Mouse (Mus musculus): Measurements from ENCODE around the gene Hist1h3g. TPM values are rescaled to one million over a fixed set of nuclear protein-coding genes. Genes with fewer than 3 reads are reported as not detected.
"Not testable (repeated sequence)": the region's sequence is repeated elsewhere in the genome, so short reads cannot be mapped to it uniquely, and the experiment has no call there.

The Hist1h3g gene
- polyA plus RNA-seq, 1 experiment from 2014 or later, result 5.7 TPM

- Histone ChIP-seq H3K27me3 (ENCODE audit: control insufficient read depth, insufficient read depth, low read length) (no peaks in the 10 kb centered on the region), H3K4me3 (ENCODE audit: low read depth, low read length) (peak overlapping the region; percentile 59), H3K4me1 (replicated peaks; ENCODE audit: control insufficient read depth, insufficient read depth, low read length) (peaks cover 2% of the 10 kb centered on the region; the same call in 1 of the 2 replicates), H3K36me3 (ENCODE audit: control insufficient read depth, insufficient read depth, low read length) (no peaks in the 10 kb centered on the region), H3K4me2 (ENCODE audit: low read depth, low read length, severe bottlenecking) (peak overlapping the region; percentile 90), H3K9me3 (ENCODE audit: control insufficient read depth, low read length) (no peaks in the 10 kb centered on the region), H3K9ac (ENCODE audit: low read length) (peak overlapping the region; percentile 94), H3K27ac (ENCODE audit: low read depth, low read length) (peak overlapping the region; percentile 100)
- peak; percentile 93 for DNase-seq (ENCODE audit: low spot score)
- peak; percentile 89 for ATAC-seq (replicated peaks; ENCODE audit: low FRiP score)
- WGBS, result under 1% methylated on average over 49 of the region's 54 CpGs
Measured at GRCm38 (mm10) chr13:23554925-23555838, 20.0 kb downstream of the Hist1h3g start.

- H3K9me3 ChIP-seq (ENCODE audit: control insufficient read depth, low read length), result no peaks in the 10 kb centered on the region
- H3K4me2 ChIP-seq (ENCODE audit: low read depth, low read length, severe bottlenecking), result peak overlapping the region; percentile 90
- ATAC-seq (replicated peaks; ENCODE audit: low FRiP score) (peak; percentile 68), DNase-seq (ENCODE audit: low spot score) (peak; percentile 82)
- H3K9ac ChIP-seq (ENCODE audit: low read length), result peak overlapping the region; percentile 94
- peaks cover 2% of the 10 kb centered on the region; the same call in 1 of the 2 replicates for H3K4me1 ChIP-seq (replicated peaks; ENCODE audit: control insufficient read depth, insufficient read depth, low read length)
- H3K27ac ChIP-seq (ENCODE audit: low read depth, low read length), result peak overlapping the region; percentile 100
- WGBS, result under 1% methylated on average over 18 of the region's 18 CpGs
- H3K27me3 ChIP-seq (ENCODE audit: control insufficient read depth, insufficient read depth, low read length), result no peaks in the 10 kb centered on the region
- peak overlapping the region; percentile 59 for H3K4me3 ChIP-seq (ENCODE audit: low read depth, low read length)
- no peaks in the 10 kb centered on the region for H3K36me3 ChIP-seq (ENCODE audit: control insufficient read depth, insufficient read depth, low read length)
Measured at GRCm38 (mm10) chr13:23555839-23556416, 20.7 kb downstream of the Hist1h3g start.

- peak overlapping the region; percentile 29; the same call in 1 of the 2 replicates for H3K9ac ChIP-seq (ENCODE audit: low read length)
- no peaks in the 10 kb centered on the region for H3K36me3 ChIP-seq (ENCODE audit: control insufficient read depth, insufficient read depth, low read length)
- H3K4me3 ChIP-seq (ENCODE audit: low read depth, low read length), result no peak overlapping the region
- 69% methylated on average over 3 of the region's 3 CpGs for WGBS
- no peak for ATAC-seq (replicated peaks; ENCODE audit: low FRiP score)
- no peak overlapping the region for H3K4me2 ChIP-seq (ENCODE audit: low read depth, low read length, severe bottlenecking)
- DNase-seq (ENCODE audit: low spot score), result no peak
- no peaks in the 10 kb centered on the region for H3K27me3 ChIP-seq (ENCODE audit: control insufficient read depth, insufficient read depth, low read length)
- peak overlapping the region; percentile 33 for H3K27ac ChIP-seq (ENCODE audit: low read depth, low read length)
- H3K4me1 ChIP-seq (replicated peaks; ENCODE audit: control insufficient read depth, insufficient read depth, low read length), result peaks cover 2% of the 10 kb centered on the region; the same call in 1 of the 2 replicates
- H3K9me3 ChIP-seq (ENCODE audit: control insufficient read depth, low read length), result no peaks in the 10 kb centered on the region
Measured at GRCm38 (mm10) chr13:23556906-23557305, 21.7 kb downstream of the Hist1h3g start.

GRCm38 (mm10) chr13:23560699-23561098 is 25.5 kb downstream of the Hist1h3g start:
- Histone ChIP-seq H3K4me2 (ENCODE audit: low read depth, low read length, severe bottlenecking) (peak overlapping the region; percentile 27; the same call in 1 of the 2 replicates), H3K9ac (ENCODE audit: low read length) (0 out of 2 replicates have a peak overlapping the region, but pooled peaks have one; percentile 12), H3K27ac (ENCODE audit: low read depth, low read length) (peak overlapping the region; percentile 41)
- not testable (repeated sequence) for H3K4me1 ChIP-seq (replicated peaks; ENCODE audit: control insufficient read depth, insufficient read depth, low read length); H3K27me3 ChIP-seq (ENCODE audit: control insufficient read depth, insufficient read depth, low read length); H3K36me3 ChIP-seq (ENCODE audit: control insufficient read depth, insufficient read depth, low read length); H3K9me3 ChIP-seq (ENCODE audit: control insufficient read depth, low read length); ATAC-seq (replicated peaks; ENCODE audit: low FRiP score); H3K4me3 ChIP-seq (ENCODE audit: low read depth, low read length)
- DNase-seq (ENCODE audit: low spot score), result peak; percentile 57
- 29% methylated on average over 2 of the region's 2 CpGs for WGBS

- H3K9ac ChIP-seq (ENCODE audit: low read length), result peak overlapping the region; percentile 43; the same call in 1 of the 2 replicates
- H3K27ac ChIP-seq (ENCODE audit: low read depth, low read length), result peak overlapping the region; percentile 96
- H3K4me3 ChIP-seq (ENCODE audit: low read depth, low read length), result peak overlapping the region; percentile 19
- H3K4me1 ChIP-seq (replicated peaks; ENCODE audit: control insufficient read depth, insufficient read depth, low read length); ATAC-seq (replicated peaks; ENCODE audit: low FRiP score); H3K9me3 ChIP-seq (ENCODE audit: control insufficient read depth, low read length); DNase-seq (ENCODE audit: low spot score); H3K27me3 ChIP-seq (ENCODE audit: control insufficient read depth, insufficient read depth, low read length); H3K36me3 ChIP-seq (ENCODE audit: control insufficient read depth, insufficient read depth, low read length): not testable (repeated sequence)
- WGBS, result 0% methylated on average over 2 of the region's 5 CpGs
- H3K4me2 ChIP-seq (ENCODE audit: low read depth, low read length, severe bottlenecking), result peak overlapping the region; percentile 36
Measured at GRCm38 (mm10) chr13:23561531-23561882, 26.3 kb downstream of the Hist1h3g start.

- H3K27me3 ChIP-seq (ENCODE audit: control insufficient read depth, insufficient read depth, low read length); H3K4me1 ChIP-seq (replicated peaks; ENCODE audit: control insufficient read depth, insufficient read depth, low read length); H3K9me3 ChIP-seq (ENCODE audit: control insufficient read depth, low read length); H3K36me3 ChIP-seq (ENCODE audit: control insufficient read depth, insufficient read depth, low read length): not testable (repeated sequence)
- under 1% methylated on average over 48 of the region's 67 CpGs for WGBS
- Histone ChIP-seq H3K27ac (ENCODE audit: low read depth, low read length) (peak within 1 kb of the TSS; percentile 96), H3K9ac (ENCODE audit: low read length) (peak within 1 kb of the TSS; percentile 70), H3K4me3 (ENCODE audit: low read depth, low read length) (peak within 1 kb of the TSS; percentile 19), H3K4me2 (ENCODE audit: low read depth, low read length, severe bottlenecking) (peak within 1 kb of the TSS; percentile 62)
- DNase-seq (ENCODE audit: low spot score) (peak; percentile 97), ATAC-seq (replicated peaks; ENCODE audit: low FRiP score) (peak; percentile 98)
Measured at GRCm38 (mm10) chr13:23561883-23562659, 26.8 kb downstream of the Hist1h3g start, which contains the start of gene Hist1h3e. TSS of gene Hist1h3e (minus strand) at chr13:23562369.

GRCm38 (mm10) chr13:23562699-23563462 is 27.7 kb downstream of the Hist1h3g start:
- Histone ChIP-seq H3K27ac (ENCODE audit: low read depth, low read length) (peak overlapping the region; percentile 96), H3K4me1 (replicated peaks; ENCODE audit: control insufficient read depth, insufficient read depth, low read length) (no peaks in the 10 kb centered on the region), H3K4me3 (ENCODE audit: low read depth, low read length) (peak overlapping the region; percentile 19), H3K4me2 (ENCODE audit: low read depth, low read length, severe bottlenecking) (peak overlapping the region; percentile 62), H3K36me3 (ENCODE audit: control insufficient read depth, insufficient read depth, low read length) (no peaks in the 10 kb centered on the region), H3K9me3 (ENCODE audit: control insufficient read depth, low read length) (no peaks in the 10 kb centered on the region), H3K9ac (ENCODE audit: low read length) (peak overlapping the region; percentile 70), H3K27me3 (ENCODE audit: control insufficient read depth, insufficient read depth, low read length) (no peaks in the 10 kb centered on the region)
- WGBS, result 5% methylated on average over 18 of the region's 18 CpGs
- DNase-seq (ENCODE audit: low spot score), result no peak
- peak; percentile 56 for ATAC-seq (replicated peaks; ENCODE audit: low FRiP score)

All from forebrain, embryonic 11.5 days (tissue).